Mouse (Mus musculus): ENCODE data around the gene Gas8. TPM values are rescaled to one million over a fixed set of nuclear protein-coding genes. Genes with fewer than 3 reads are reported as not detected.
"Not testable (repeated sequence)": the region's sequence is repeated elsewhere in the genome, so short reads cannot be mapped to it uniquely, and the experiment has no call there.

The Gas8 gene
- polyA plus RNA-seq, 1 experiment from 2014 or later, result 15.5 TPM

GRCm38 (mm10) chr8:123507153-123507552, 11.5 kb upstream of the Gas8 start:
- Histone ChIP-seq H3K27me3 (replicated peaks; ENCODE audit: control insufficient read depth, insufficient read depth, low read length) (peaks cover 4% of the 10 kb centered on the region; the same call in 1 of the 2 replicates), H3K4me1 (replicated peaks; ENCODE audit: control insufficient read depth, insufficient read depth, low read length) (no peaks in the 10 kb centered on the region), H3K4me2 (no peak overlapping the region), H3K27ac (ENCODE audit: low read depth, low read length) (no peak overlapping the region), H3K4me3 (ENCODE audit: low read depth, low read length) (no peak overlapping the region), H3K9ac (ENCODE audit: low read depth, low read length) (no peak overlapping the region), H3K9me3 (ENCODE audit: control insufficient read depth, low read length) (no peaks in the 10 kb centered on the region), H3K36me3 (ENCODE audit: control insufficient read depth, insufficient read depth, low read length) (peaks cover 43% of the 10 kb centered on the region)
- 55% methylated on average over 5 of the region's 5 CpGs for WGBS
- ATAC-seq (replicated peaks; ENCODE audit: low FRiP score) (no peak), DNase-seq (ENCODE audit: low spot score) (no peak)

GRCm38 (mm10) chr8:123510819-123511218, 7.8 kb upstream of the Gas8 start:
- WGBS, result 68% methylated on average over 5 of the region's 5 CpGs
- no peak for ATAC-seq (replicated peaks; ENCODE audit: low FRiP score)
- H3K36me3 ChIP-seq (ENCODE audit: control insufficient read depth, insufficient read depth, low read length), result peaks cover 11% of the 10 kb centered on the region

GRCm38 (mm10) chr8:123514136-123514535, 4.5 kb upstream of the Gas8 start:
- peak overlapping the region; percentile 96 for H3K4me2 ChIP-seq
- no peaks in the 10 kb centered on the region for H3K9me3 ChIP-seq (ENCODE audit: control insufficient read depth, low read length)
- no peak overlapping the region for H3K27ac ChIP-seq (ENCODE audit: low read depth, low read length)
- H3K9ac ChIP-seq (ENCODE audit: low read depth, low read length), result no peak overlapping the region
- peaks cover 54% of the 10 kb centered on the region for H3K27me3 ChIP-seq (replicated peaks; ENCODE audit: control insufficient read depth, insufficient read depth, low read length)
- peaks cover 6% of the 10 kb centered on the region for H3K4me1 ChIP-seq (replicated peaks; ENCODE audit: control insufficient read depth, insufficient read depth, low read length)
- no peak for ATAC-seq (replicated peaks; ENCODE audit: low FRiP score)
- no peaks in the 10 kb centered on the region for H3K36me3 ChIP-seq (ENCODE audit: control insufficient read depth, insufficient read depth, low read length)
- H3K4me3 ChIP-seq (ENCODE audit: low read depth, low read length), result peak overlapping the region; percentile 66
- no peak for DNase-seq (ENCODE audit: low spot score)
- WGBS, result 6% methylated on average over 9 of the region's 9 CpGs

More at GRCm38 (mm10) chr8:123510819-123511218, 7.8 kb upstream of the Gas8 start:
- H3K9ac ChIP-seq (ENCODE audit: low read depth, low read length), result no peak overlapping the region
- H3K27me3 ChIP-seq (replicated peaks; ENCODE audit: control insufficient read depth, insufficient read depth, low read length), result peaks cover 39% of the 10 kb centered on the region
- no peak overlapping the region for H3K4me3 ChIP-seq (ENCODE audit: low read depth, low read length)
- H3K9me3 ChIP-seq (ENCODE audit: control insufficient read depth, low read length), result no peaks in the 10 kb centered on the region
- H3K4me2 ChIP-seq, result no peak overlapping the region
- H3K4me1 ChIP-seq (replicated peaks; ENCODE audit: control insufficient read depth, insufficient read depth, low read length), result 0 out of 2 replicates have a peak, but pooled peaks cover 3% of the 10 kb centered on the region
- no peak for DNase-seq (ENCODE audit: low spot score)
- H3K27ac ChIP-seq (ENCODE audit: low read depth, low read length), result no peak overlapping the region

DNA sequence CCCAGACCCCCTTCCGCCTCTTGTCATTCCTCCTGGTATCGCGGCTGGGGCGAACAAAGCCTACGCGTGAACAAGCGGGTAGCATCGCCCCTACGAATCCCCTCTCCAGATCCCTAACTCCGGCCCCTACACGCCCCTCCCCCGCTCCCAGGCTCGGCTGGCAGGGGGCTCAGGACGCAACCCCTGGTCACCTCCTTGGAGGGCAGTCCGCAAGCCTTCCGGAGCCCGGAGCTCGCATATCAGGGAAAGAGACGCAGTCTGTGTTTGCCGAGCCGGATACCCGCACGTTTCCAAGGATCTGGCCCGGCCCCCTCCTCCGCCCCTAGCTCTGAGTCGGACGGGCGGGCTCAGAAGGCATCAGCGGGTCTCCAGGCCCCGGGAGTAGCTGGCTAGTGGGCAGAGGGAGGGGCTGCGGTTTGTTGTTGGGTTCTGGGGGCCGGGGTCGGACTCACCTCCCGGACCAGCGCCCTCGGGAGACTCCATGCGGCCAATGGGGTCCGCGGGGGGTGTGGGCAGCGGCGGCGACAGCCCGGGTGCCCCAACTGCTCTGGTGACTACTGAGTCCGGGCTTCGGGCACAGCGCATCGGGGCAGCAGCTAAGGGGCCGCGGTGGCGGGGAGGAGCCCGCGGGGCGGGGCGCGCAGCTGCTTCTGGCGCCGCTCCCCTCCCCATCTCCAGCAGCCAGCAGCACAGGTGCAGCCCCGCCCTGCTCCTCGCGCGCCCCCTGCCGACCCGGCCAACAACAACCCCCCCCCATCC, 3.7 kb upstream of the Gas8 start, which contains the start of gene Dbndd1:
Gene Dbndd1 (minus strand): TSS at position 683 of the 759 bp plus-strand sequence.
- WGBS, result 2% methylated on average over 63 of the region's 63 CpGs
- Histone ChIP-seq H3K36me3 (ENCODE audit: control insufficient read depth, insufficient read depth, low read length) (no peaks in the 10 kb centered on the region), H3K4me3 (ENCODE audit: low read depth, low read length) (peak within 1 kb of the TSS; percentile 66), H3K9me3 (ENCODE audit: control insufficient read depth, low read length) (no peaks in the 10 kb centered on the region), H3K4me2 (peak within 1 kb of the TSS; percentile 96), H3K9ac (ENCODE audit: low read depth, low read length) (peak within 1 kb of the TSS; percentile 28; the same call in 1 of the 2 replicates), H3K27me3 (replicated peaks; ENCODE audit: control insufficient read depth, insufficient read depth, low read length) (peaks cover 54% of the 10 kb centered on the region), H3K27ac (ENCODE audit: low read depth, low read length) (no peak within 1 kb of the TSS), H3K4me1 (replicated peaks; ENCODE audit: control insufficient read depth, insufficient read depth, low read length) (peaks cover 11% of the 10 kb centered on the region)
- no peak for ATAC-seq (replicated peaks; ENCODE audit: low FRiP score)
- peak; percentile 64 for DNase-seq (ENCODE audit: low spot score)

GRCm38 (mm10) chr8:123515540-123515897, 3.1 kb upstream of the Gas8 start:
- Histone ChIP-seq H3K4me2 (peak overlapping the region; percentile 96), H3K4me3 (ENCODE audit: low read depth, low read length) (peak overlapping the region; percentile 66), H3K9ac (ENCODE audit: low read depth, low read length) (no peak overlapping the region), H3K9me3 (ENCODE audit: control insufficient read depth, low read length) (no peaks in the 10 kb centered on the region), H3K27ac (ENCODE audit: low read depth, low read length) (no peak overlapping the region), H3K36me3 (ENCODE audit: control insufficient read depth, insufficient read depth, low read length) (peaks cover under 1% of the 10 kb centered on the region; the same call in 1 of the 2 replicates), H3K4me1 (replicated peaks; ENCODE audit: control insufficient read depth, insufficient read depth, low read length) (peaks cover 11% of the 10 kb centered on the region), H3K27me3 (replicated peaks; ENCODE audit: control insufficient read depth, insufficient read depth, low read length) (peaks cover 54% of the 10 kb centered on the region)
- 5% methylated on average over 11 of the region's 11 CpGs for WGBS
- ATAC-seq (replicated peaks; ENCODE audit: low FRiP score), result no peak
- no peak for DNase-seq (ENCODE audit: low spot score)

DNA sequence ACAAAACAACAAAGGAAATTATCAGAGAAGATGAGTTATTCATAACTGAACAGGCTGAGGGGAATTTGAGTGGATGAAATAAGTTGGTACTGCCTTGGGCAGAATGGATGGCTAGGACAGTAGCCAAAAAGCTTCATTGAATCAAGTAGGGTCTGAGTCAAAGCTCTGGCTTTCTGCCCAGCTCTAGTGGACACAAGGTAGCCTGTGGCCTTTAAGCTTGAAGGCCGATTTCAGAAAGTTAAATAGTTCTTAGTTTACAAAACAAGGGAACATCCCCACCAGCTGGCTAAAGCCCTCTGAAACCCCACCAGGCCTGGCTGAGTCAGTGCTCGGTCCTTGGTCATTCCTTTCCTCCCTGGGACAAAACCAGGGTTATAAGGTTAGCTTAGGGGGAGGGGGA, 2.0 kb upstream of the Gas8 start:
- no peak overlapping the region for H3K4me2 ChIP-seq
- H3K36me3 ChIP-seq (ENCODE audit: control insufficient read depth, insufficient read depth, low read length), result peaks cover 3% of the 10 kb centered on the region; the same call in 1 of the 2 replicates
- 43% methylated on average over 2 of the region's 2 CpGs for WGBS
- H3K27ac ChIP-seq (ENCODE audit: low read depth, low read length), result no peak overlapping the region
- no peak overlapping the region for H3K9ac ChIP-seq (ENCODE audit: low read depth, low read length)
- H3K9me3 ChIP-seq (ENCODE audit: control insufficient read depth, low read length), result no peaks in the 10 kb centered on the region
- no peak for ATAC-seq (replicated peaks; ENCODE audit: low FRiP score)
- peaks cover 52% of the 10 kb centered on the region for H3K27me3 ChIP-seq (replicated peaks; ENCODE audit: control insufficient read depth, insufficient read depth, low read length)
- no peak for DNase-seq (ENCODE audit: low spot score)
- peaks cover 11% of the 10 kb centered on the region for H3K4me1 ChIP-seq (replicated peaks; ENCODE audit: control insufficient read depth, insufficient read depth, low read length)
- no peak overlapping the region for H3K4me3 ChIP-seq (ENCODE audit: low read depth, low read length)

DNA sequence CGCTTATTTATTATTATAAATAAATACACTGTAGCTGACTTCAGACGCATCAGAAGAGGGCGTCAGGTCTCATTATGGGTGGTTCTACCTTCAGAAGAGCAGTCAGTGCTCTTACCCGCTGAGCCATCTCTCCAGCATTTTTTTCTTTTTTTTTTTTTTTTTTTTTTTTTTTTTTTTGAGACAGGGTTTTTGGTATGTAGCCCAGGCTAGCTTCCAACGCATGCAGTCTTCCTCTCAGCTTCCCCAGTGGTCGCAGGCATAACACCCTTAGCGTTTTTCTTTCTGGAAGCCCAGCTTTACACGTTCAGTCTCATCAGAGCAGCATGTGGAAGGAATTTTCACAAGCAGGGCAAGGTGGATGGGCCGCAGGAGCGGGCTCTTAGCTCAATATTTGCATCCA, 462 bp upstream of the Gas8 start:
- Histone ChIP-seq H3K4me3 (ENCODE audit: low read depth, low read length) (peak overlapping the region; percentile 78), H3K9ac (ENCODE audit: low read depth, low read length) (no peak overlapping the region), H3K4me1 (replicated peaks; ENCODE audit: control insufficient read depth, insufficient read depth, low read length) (peaks cover 11% of the 10 kb centered on the region), H3K4me2 (peak overlapping the region; percentile 93), H3K36me3 (ENCODE audit: control insufficient read depth, insufficient read depth, low read length) (peaks cover 10% of the 10 kb centered on the region), H3K9me3 (ENCODE audit: control insufficient read depth, low read length) (no peaks in the 10 kb centered on the region), H3K27me3 (replicated peaks; ENCODE audit: control insufficient read depth, insufficient read depth, low read length) (peaks cover 40% of the 10 kb centered on the region), H3K27ac (ENCODE audit: low read depth, low read length) (no peak overlapping the region)
- ATAC-seq (replicated peaks; ENCODE audit: low FRiP score) (no peak), DNase-seq (ENCODE audit: low spot score) (no peak)
- 38% methylated on average over 10 of the region's 10 CpGs for WGBS

- WGBS, result 92% methylated on average over 1 of the region's 1 CpGs
- not testable (repeated sequence) for H3K4me3 ChIP-seq (ENCODE audit: low read depth, low read length); H3K9ac ChIP-seq (ENCODE audit: low read depth, low read length); H3K9me3 ChIP-seq (ENCODE audit: control insufficient read depth, low read length); DNase-seq (ENCODE audit: low spot score); H3K4me1 ChIP-seq (replicated peaks; ENCODE audit: control insufficient read depth, insufficient read depth, low read length); H3K4me2 ChIP-seq; H3K27ac ChIP-seq (ENCODE audit: low read depth, low read length); ATAC-seq (replicated peaks; ENCODE audit: low FRiP score)
- peaks cover 22% of the 10 kb centered on the region for H3K27me3 ChIP-seq (replicated peaks; ENCODE audit: control insufficient read depth, insufficient read depth, low read length)
- H3K36me3 ChIP-seq (ENCODE audit: control insufficient read depth, insufficient read depth, low read length), result peaks cover 23% of the 10 kb centered on the region
Observed at GRCm38 (mm10) chr8:123520048-123520447, 1.4 kb downstream of the Gas8 start.

Data from liver, embryonic 11.5 days (tissue).